9 mouse cellular contexts compared by ENCODE assay signal in the genomic region with DNA sequence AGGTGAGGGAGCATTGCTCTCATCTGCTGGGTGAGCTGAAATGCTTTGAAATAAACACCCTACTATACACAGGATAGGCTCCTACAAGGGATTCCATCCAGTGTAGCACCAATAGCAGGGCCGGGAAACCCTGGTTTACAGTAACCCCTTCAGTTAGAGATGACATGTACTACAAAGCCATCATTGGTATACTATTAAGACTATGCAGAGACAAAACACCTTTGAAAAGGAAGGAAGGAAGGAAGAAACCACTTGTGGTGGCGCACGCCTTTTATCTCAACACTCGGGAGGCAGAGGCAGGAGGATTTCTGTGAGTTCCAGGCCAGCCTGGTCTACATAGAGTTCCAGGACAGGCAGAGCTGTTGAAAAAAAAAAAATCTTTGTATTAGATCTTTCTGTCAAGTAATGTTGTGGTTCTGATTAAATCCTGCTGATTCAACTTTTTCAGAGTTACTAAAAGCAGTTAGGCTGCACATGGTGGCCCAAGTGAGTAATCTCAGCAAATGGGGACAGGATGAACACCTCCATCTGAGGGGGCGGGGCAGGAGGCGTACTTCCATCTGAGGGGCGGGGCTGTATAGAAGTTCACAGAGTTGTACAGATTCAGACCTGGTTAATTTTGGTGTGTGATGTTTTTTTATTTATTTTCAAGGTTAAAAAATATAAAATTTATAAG. TPM values are rescaled to one million over a fixed set of nuclear protein-coding genes. Genes with fewer than 3 reads are reported as not detected.
DNase-seq lines count a peak whose midpoint lies in the region; ATAC-seq and TF ChIP-seq lines count a peak whose summit lies in the region.
"Had no signal": no experiment of that assay in that cellular context is flagged by ENCODE, and none has a peak within 500 bp of the region (broad histone marks: within the 10 kb centered on the region; RNA-seq: fewer than 3 reads in every experiment).

No protein-coding gene starts in this region.

- no peak overlapping the region for H3K27ac ChIP-seq in liver, embryonic 11.5 days (ENCODE audit: low read depth, low read length)
- peak overlapping the region; percentile 48 for H3K27ac ChIP-seq in bone marrow, adult 2 months (ENCODE audit: control insufficient read depth, insufficient read depth, low read depth, low read length, poor library complexity)
- no peak overlapping the region for H3K27ac ChIP-seq in liver, embryonic 15.5 days (replicated peaks)
- H3K27ac ChIP-seq: neural tube, embryonic 12.5 days had no signal

- peak; percentile 58 for DNase-seq in CD4-positive, CD25-positive, alpha-beta regulatory T cell, adult 2 months (ENCODE audit: low read depth, low spot score)
- no peak for DNase-seq in liver, embryonic 11.5 days (ENCODE audit: low spot score)
- DNase-seq in liver, result no peak
- no peak for DNase-seq in adrenal gland, postnatal 4 days (ENCODE audit: low spot score in 2 of 2)
- DNase-seq in right cerebral cortex, adult 18-20 months, result no peak

- H3K27me3 ChIP-seq in liver, embryonic 11.5 days (replicated peaks; ENCODE audit: control insufficient read depth, insufficient read depth, low read length), result no peaks in the 10 kb centered on the region
- 0 out of 2 replicates have a peak, but pooled peaks cover 3% of the 10 kb centered on the region for H3K27me3 ChIP-seq in liver, embryonic 15.5 days
- H3K27me3 ChIP-seq: neural tube, embryonic 12.5 days had no signal

- no peak overlapping the region for H3K9ac ChIP-seq in liver, embryonic 11.5 days (ENCODE audit: low read depth, low read length)
- no peak overlapping the region for H3K9ac ChIP-seq in liver, embryonic 15.5 days
- H3K9ac ChIP-seq: neural tube, embryonic 12.5 days had no signal

- no peaks in the 10 kb centered on the region for H3K36me3 ChIP-seq in liver, embryonic 11.5 days (ENCODE audit: control insufficient read depth, insufficient read depth, low read length)
- no peaks in the 10 kb centered on the region for H3K36me3 ChIP-seq in liver, embryonic 15.5 days (replicated peaks)
- H3K36me3 ChIP-seq: neural tube, embryonic 12.5 days had no signal

- WGBS in liver, embryonic 11.5 days, result 89% methylated on average over 7 of the region's 7 CpGs
- WGBS in bone marrow, adult 2 months, result 53% methylated on average over 7 of the region's 7 CpGs
- WGBS in liver, embryonic 15.5 days (ENCODE audit: insufficient replicate concordance), result 65% methylated on average over 7 of the region's 7 CpGs

- H3K4me2 ChIP-seq in liver, embryonic 11.5 days, result peak overlapping the region; percentile 61
- H3K4me2 ChIP-seq in liver, embryonic 15.5 days, result peak overlapping the region; percentile 52

- H3K4me1 ChIP-seq in liver, embryonic 11.5 days (replicated peaks; ENCODE audit: control insufficient read depth, insufficient read depth, low read length), result peaks cover 11% of the 10 kb centered on the region; the same call in 1 of the 2 replicates
- no peaks in the 10 kb centered on the region for H3K4me1 ChIP-seq in bone marrow, adult 2 months (ENCODE audit: control insufficient read depth, insufficient read depth, low read length)
- peaks cover 21% of the 10 kb centered on the region for H3K4me1 ChIP-seq in liver, embryonic 15.5 days (replicated peaks)

- no peak for TF ChIP-seq POLR2A in bone marrow, adult 2 months (IDR thresholded peaks at IDR 0.05; ENCODE audit: borderline replicate concordance, control insufficient read depth, low read depth, low read length)

- no peaks in the 10 kb centered on the region for H3K9me3 ChIP-seq in liver, embryonic 11.5 days (ENCODE audit: control insufficient read depth, low read length)
- H3K9me3 ChIP-seq in liver, embryonic 15.5 days (replicated peaks), result no peaks in the 10 kb centered on the region
- H3K9me3 ChIP-seq: neural tube, embryonic 12.5 days had no signal

- peak overlapping the region; percentile 23; the same call in 1 of the 2 replicates for H3K4me3 ChIP-seq in liver, embryonic 11.5 days (ENCODE audit: low read depth, low read length)
- no peak overlapping the region for H3K4me3 ChIP-seq in bone marrow, adult 2 months (replicated peaks; ENCODE audit: control insufficient read depth, low read depth, low read length)
- peak overlapping the region; percentile 25; the same call in 1 of the 2 replicates for H3K4me3 ChIP-seq in liver, embryonic 15.5 days (replicated peaks)

- no peak for ATAC-seq in CD4-positive, CD25-positive, alpha-beta regulatory T cell, adult 4 months
- ATAC-seq in liver, embryonic 11.5 days (replicated peaks; ENCODE audit: low FRiP score), result no peak
- ATAC-seq in liver, embryonic 15.5 days (ENCODE audit: insufficient read depth), result no peak

- TF ChIP-seq CTCF in bone marrow, adult 2 months (IDR thresholded peaks at IDR 0.05; ENCODE audit: control insufficient read depth, insufficient read depth, low read length), result no peak

RNA-seq across cellular contexts. Expression of a gene that starts 53.2 kb away (rescaled TPM):
- polyA plus RNA-seq in CD4-positive, CD25-positive, alpha-beta regulatory T cell, adult 4 months (2017; shearing (Covaris generic)), result 100 to 1,000 TPM; 116 to 124 TPM
- polyA plus RNA-seq in liver, embryonic 11.5 days (2014; fragmentation: Nextera tagmentation; extraction: Ambion mirVana), result 135 and 155 TPM in 2 replicates
- polyA plus RNA-seq in bone marrow, adult 2 months (2011; ENCODE audit: insufficient read depth, insufficient read length, low replicate concordance, missing spikeins), result 48.0 and 64.9 TPM in 2 replicates
- polyA plus RNA-seq in liver, embryonic 15.5 days (2015; fragmentation: Nextera tagmentation; extraction: Ambion mirVana), result 50.2 and 51.3 TPM in 2 replicates
- total RNA-seq in adrenal gland, postnatal 4 days (2021), result 100 to 1,000 TPM; 103 to 113 TPM
